Mouse (Mus musculus): Measurements from ENCODE around the gene Nmnat1.

The Nmnat1 gene

DNA sequence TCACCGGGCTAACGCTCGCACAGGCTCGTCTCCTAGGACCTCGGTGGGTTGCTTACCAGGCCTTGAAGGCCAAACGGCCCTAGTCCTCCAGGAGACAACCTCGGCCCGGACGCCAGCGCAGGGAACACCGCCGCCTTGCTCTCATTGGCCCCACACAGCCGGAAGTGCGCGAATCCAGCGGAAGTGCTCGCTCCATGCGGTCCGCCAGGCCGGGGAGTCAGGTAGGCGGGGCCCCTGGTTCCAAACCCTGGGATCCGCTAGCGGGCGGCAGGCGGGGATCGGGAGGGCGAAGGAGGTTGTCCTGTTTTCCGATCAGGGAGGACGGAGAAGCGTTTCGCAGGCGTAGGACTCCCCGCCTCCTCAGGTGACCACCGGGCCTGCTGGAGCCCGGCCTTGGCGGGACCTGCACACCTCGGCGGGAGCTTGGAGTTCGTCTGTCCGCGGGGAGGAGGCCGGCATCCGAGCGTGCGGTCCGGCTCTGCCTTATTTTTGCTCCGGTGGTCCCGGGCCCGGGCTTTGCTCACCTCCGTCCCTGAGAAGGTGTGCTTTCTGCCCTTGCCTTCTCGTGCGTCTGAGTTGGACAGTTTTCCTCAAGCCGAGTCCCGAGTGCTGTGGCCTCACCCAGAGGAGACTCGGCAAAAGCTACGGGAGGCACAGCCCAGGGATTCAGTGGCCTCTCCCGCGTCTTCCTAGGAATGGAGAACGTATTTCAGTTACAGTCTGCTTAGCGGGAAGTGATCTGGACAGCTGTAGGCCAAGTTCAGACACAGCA, at the start of gene Nmnat1, which contains the start of gene Lzic:
Nmnat1 (minus strand) TSS at position 150 of the 772 bp plus-strand sequence.
Lzic (plus strand) TSS at position 177 of the 772 bp plus-strand sequence.
- DNase-seq = peak; percentile 92

DNA sequence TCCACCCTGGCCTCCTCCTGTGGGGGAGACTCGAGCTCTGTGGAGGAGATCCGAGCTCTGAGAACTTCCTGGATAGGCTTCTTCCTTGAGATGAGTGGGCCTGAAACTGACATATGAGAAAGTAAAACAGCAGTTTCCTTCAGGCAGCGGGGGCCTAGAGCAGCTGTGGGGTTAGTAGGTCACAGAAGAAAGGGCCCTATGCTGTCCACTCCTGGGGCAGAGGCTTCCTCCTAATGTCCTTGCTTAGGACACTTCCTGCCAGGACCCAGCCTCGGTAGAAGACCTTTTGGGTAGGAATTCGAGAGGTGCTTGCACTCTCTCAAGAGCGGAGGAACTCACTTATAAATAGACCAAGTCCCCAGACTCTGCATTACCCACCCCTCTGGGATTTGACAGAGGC, 44.7 kb upstream of the Nmnat1 start:
- DNase-seq = no peak

DNA sequence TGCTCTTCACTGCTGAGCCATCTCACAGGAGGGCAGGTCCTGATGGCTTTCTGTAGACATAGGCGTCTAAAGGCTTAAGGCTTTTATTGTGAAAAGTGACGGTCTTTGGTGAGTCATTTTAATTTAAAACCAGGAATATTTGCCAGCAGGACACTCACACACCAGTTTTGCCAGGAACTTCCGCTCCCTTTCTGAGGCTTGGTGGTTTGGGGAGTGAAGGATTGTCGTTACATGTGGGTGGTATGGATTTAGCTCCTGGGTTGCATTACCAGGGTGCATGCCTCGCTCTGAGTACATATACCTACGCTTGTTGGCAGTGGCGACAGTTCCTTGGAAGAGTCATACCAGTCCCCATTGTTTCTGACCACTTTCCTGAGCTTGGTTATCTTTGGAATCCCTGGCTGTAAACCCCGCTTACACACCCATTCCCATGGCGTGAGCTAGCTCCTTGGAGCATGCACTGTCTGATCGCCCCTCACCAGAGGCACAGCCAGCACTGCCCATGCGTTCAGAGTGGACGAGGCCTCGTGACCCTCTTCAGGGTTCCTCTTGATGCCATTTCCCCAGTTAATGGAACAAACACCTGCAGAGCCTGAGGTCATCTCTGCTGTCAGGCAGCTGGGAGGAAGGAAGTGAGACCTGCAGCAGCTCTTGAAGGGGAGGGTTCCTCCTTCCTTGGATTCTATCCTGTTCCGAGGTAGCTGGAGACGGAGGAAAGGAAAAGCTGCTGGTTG, 42.8 kb upstream of the Nmnat1 start:
- DNase-seq = no peak

DNA sequence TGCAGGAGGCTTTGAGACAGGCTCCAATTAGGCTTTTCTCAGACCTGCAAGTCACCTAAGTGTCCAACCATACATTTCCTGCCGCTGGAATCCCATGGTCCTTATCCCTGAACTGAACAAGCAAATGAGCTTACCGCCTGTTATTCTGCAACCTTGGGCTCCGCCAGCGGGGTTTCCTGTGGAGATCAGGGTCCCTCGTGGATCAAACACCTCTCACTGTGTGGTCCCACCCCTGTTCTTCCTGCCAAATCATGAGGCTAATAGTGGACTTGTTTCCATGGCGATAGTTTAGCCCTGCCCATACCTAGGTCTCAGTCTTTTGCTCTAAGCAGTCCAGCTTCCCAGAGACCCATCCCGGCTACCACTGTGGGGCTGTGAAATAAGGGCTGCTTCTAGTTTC, 41.3 kb upstream of the Nmnat1 start:
- DNase-seq = no peak

DNA sequence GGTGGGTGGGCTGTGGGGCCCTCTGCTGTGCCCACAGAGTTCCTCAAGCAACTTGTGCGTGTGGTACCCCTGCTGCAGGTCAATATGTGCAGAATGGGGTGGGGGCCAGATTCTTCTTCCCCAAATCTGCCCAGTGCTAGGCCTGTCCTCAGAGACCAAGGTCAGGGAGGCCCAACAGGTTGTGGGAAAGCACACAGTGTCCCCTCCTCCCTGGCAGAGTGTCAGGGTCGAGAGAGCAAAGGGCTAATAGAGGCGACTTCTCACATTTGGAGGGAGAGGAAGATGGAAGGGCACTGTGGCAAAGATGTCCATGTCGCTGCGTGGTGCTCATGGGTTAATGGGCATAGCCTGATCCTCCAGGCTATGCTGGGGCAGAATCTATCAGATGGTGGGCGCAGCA, 40.8 kb upstream of the Nmnat1 start:
- DNase-seq = no peak

DNA sequence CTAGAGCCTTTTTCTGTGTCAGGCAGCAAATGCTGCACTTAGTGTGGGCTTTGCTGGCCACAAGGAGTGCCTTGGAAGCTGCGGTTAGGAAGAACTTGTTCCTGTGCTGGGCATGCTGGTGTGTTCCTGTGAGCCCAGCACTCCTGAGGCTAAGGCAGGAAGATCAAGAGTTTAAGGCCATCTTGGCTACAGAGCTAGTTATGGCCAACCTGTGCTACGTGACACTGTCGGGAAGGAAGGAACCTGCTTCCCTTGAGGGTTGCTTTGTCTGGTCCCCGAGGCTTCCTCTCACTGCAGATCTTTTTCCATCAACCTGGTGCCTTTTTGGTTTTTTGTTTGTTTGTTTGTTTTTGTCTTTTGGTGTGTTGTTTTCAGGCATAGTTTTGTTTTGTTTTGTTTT, 40.2 kb upstream of the Nmnat1 start:
- DNase-seq = no peak

DNA sequence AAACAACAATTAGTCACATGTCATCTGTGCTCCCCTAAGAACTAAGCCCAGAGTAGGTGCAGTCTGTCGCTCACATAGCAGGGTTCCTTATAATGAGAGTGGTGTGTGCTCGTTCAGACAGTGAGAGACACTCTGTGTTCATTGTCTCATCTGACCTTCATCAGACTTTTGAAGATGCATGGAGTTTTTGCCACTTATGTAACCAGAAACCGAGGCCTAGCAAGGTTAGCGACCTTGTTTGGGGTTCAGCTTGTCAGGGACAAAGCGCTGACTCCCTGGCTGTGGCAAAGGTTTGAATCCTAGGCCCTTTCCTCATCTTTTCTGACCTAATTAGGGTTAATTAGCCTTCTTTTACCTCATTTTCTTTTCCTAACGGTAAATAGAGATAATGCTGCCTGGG, 39.0 kb upstream of the Nmnat1 start:
- DNase-seq = no peak

DNA sequence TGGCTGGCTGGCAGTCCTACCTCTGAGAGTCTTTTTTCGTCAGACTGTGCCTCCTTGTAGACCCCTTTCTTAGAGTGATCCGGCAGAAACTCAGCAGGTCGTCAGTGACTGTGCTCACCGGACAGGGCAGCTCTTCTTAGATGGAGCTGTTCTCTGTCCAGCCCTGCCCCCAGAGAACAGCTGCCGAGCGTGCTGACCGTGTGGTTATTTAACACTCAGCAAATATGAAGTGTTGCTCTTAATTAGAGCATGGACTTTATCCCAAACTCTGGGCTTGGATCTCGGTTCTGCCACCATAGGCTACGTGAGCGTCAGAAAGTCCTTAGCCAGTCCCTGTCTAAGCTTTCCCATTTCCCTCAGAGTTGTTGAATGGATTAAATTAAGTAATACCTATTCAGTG, 36.3 kb upstream of the Nmnat1 start:
- no peak for DNase-seq

DNA sequence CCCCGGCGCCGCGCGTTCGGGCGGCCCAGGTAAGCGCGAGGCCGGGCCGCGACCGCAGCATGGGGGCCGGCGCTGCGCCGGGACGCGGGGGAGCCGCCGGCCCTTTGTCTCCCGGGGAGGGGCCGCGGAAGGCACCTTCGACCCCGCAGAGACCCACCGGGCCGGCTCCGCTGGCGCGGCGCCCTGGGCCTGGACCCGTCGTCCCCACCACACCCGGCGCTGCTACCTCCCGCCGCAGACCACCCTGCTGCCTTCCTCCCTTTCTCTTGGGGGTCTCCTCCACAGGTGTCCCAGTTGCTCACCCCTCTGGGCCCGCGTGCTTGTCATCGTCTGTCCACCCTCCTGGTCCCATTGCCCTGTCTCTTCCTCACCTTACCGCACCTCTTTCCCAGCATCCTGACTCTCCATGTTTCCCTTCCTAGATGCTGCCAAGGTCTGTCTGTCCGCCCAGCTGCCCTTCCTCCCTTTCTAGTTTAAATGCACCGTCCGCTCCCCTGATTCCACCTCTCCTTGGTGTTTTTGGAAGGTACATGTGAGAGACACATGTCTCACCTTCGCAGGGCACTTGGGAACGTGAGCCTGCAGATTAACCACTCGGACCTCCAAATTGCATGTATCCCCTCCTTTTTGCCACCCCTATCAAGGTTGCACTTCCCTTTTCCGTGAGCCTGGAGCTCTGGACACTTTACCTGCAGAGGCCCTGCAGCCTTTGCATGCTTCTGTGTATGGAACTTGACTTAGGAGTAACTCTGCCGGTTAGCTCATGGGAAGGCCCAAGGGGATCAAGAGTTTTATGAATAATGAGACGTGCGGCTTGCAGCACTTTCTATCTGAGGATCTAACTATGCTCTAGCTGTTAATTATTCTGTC, 33.6 kb upstream of the Nmnat1 start:
- DNase-seq = no peak

DNA sequence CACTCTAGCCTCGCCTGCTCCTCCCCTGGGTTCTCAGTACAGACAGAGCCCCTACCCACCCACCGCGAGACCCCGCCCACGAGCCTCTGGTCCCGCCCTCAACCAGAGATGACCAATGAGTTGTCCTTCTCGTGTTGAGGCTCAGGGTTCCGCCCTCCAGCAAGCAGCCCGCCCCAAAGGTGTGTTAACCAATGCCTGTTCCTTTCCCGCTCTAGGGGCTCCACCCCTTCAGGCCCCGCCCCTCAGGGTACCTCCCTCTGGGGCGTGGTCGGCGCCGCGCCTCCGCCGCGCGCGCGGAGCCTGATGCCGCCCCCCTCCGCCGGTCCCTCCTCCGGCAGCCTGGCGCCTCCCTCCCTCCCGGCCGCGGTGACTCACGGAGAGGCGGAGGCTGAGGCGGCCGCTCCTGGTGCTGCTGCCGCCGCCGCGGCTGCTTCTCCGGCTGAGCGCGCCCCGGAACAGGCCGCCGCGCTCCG, 32.9 kb upstream of the Nmnat1 start, which contains the start of gene Ctnnbip1:
Ctnnbip1 (plus strand) TSS at position 369 of the 473 bp plus-strand sequence.
- DNase-seq = peak; percentile 97

DNA sequence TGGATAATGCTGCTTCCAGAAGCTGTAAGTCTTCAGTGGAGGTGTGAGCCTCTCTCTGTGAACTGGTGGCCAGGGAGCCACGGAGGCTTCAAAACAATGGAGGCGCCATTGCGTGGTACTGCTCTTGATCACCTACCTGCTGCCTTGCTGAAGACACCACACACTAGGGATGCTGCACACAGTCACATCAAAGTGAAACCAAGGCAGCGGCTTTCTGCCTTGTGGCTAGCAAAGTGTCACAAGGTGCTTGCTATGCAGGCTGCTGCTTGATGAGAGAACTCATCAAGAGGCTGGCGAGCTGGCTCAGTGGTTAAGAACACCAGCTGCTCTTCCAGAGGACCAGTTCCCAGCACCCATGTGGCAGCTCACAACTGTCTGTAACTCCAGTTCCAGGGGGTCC, 30.7 kb upstream of the Nmnat1 start:
- DNase-seq = no peak

DNA sequence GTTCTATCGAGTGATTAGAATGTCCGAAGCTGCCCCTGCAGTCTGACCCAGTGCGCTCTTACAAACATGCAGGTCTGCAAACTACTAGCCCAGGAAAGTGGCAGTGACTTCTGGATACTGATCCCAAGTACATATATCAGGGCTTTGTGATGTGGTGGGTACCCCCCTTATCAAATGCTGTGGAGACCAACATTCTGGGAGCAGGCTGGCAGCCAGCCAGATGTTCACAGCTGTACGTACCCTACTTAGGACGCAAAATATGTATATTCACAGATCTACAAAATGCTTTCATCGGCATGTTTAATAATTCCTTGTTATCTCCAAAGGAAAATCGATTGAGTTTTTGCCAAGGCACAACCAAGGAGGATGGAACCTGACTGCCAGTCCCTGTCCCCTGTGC, 27.1 kb upstream of the Nmnat1 start:
- DNase-seq = no peak

DNA sequence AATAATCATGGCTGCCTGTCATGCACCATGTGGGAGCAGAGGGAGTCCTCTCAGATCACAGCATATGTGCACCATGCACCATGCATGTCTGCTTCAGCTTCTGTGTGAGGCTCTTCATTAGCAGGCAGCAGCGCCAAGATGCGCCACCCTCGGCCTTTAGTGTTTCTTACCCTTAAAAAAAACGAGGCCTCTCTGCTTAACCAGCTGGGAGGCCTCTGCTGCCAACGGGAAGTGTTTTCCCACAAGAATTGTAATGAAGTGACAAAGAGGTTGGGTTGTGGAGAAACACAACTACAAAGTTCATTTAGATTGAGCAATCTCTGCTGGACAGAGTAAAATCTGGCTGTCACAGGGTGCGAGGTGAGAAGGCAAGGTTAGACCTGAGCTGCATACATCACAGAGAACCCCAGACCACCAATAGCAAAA, 26.2 kb upstream of the Nmnat1 start:
- no peak for DNase-seq

DNA sequence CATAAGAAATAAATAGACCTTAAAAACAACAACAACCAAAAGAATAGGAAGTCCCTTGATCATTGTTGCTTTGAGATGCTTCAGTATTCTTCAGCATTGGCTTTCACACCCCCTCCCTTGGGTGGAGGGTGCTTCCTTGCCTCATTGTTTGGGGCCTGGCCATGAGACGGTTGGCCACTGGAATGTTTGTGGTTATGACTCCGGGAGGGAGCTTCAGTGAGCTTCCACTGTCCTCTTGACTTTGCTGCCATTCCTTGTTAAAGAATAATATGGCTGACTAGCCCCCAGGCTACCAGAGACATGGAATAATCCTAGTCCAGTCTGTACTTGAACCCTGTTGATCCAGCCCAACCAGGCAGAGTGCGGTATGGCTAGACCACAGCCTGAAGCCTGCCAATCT, 21.9 kb upstream of the Nmnat1 start:
- no peak for DNase-seq

DNA sequence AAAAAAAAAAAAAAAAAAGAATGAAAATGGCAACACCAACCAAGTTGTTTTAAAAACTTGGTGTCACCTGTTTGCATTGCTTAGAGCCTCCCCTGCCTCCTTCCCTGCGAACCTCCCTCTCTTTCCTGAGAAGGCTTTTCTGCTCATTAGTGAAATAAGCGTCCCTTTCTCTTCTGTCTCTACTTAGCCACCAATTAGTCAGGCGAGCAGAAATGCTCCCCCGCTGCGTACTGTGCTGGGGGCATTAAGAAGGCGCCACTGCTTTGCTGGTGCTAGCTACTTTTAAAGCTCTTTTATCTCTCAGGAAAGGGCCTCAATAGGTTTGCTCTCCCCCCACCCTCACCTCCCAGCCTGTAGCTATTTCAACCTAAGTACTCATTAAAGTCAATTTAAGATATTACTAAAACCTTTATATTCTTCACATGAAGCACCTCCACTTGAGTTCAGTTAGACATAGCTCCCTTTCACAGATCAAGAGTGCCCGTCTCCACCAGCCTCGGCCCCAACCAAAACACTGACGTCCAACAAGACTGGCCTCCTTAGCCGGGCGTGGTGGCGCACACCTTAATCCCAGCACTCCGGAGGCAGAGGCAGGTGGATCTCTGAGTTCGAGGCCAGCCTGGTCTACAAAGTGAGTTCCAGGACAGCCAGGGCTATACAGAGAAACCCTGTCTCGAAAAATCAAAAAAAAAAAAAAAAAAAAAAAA, 20.4 kb upstream of the Nmnat1 start:
- no peak for DNase-seq

DNA sequence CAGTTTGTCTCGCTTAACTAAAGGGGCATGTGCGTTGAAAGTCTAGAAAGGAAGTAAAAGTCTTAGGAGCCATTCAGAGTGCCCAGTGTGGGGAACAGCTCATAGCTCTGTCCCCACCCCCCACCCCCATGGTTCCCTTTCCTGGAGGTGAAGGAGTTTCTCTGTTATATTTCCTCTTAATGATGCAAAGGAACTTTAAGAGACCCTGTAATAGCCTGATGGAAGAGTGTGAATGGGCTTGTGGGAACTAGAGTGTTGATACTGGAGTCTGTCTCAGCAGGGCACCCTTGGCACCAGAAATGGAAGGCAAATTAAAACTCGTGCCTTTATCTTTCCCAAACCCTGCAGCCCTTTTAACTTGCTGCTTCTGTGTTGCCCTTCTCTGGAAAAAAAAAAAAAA, 19.9 kb upstream of the Nmnat1 start:
- no peak for DNase-seq

DNA sequence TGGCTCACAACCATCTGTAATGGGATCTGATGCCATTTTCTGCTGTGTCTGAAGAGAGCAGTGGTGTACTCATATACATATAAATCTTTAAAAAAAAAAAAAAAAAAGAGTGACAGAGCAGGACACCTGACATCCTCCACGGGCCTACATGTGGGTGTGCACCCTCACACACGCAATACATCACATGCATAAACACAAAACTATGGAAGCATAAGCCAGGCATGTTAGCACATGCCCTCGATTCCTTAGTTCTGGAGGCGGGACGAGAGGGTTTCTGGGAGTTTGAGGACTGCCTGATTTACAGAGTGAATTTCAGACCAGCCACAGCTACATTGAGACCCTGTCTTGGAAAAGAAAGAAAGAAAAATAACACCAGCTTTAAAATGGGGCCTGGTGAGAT, 19.4 kb upstream of the Nmnat1 start:
- DNase-seq = no peak

DNA sequence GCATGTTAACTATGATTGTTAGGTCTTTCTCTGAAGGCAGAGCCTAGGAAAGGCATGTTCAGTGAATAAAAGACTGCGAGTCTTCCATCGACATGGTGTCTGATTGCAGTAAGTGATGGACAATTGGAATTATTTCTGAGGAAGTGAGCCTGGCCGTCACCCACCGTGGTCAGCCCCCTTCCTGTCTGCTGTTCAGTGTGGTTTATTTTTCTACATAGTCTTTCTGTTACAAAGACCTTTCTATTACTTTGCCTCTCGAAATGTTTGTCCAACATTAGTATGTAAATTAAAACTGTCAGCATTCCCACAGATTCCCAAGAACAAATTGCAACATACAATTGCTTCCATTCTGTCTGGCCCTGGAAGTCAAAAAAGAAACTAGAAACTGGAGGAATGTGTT, 14.8 kb upstream of the Nmnat1 start:
- no peak for DNase-seq

DNA sequence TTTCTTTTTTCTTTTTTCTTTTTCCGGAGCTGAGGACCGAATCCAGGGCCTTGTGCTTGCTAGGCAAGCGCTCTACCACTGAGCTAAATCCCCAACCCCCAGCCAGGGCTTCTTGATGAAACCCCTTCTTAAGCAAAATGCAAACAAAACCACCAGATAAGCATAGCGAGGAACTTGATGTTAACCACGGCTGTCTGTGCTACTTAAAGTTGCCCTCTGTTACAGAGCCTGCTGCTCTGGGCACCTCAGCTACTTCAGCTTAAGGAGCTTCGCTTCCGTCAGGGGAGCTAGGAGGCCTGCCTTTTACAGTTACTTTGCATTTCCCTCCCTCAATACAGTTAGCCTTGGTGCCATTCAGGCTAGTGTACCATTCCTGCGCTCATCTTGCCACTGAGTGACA, 13.9 kb upstream of the Nmnat1 start:
- DNase-seq = no peak

DNA sequence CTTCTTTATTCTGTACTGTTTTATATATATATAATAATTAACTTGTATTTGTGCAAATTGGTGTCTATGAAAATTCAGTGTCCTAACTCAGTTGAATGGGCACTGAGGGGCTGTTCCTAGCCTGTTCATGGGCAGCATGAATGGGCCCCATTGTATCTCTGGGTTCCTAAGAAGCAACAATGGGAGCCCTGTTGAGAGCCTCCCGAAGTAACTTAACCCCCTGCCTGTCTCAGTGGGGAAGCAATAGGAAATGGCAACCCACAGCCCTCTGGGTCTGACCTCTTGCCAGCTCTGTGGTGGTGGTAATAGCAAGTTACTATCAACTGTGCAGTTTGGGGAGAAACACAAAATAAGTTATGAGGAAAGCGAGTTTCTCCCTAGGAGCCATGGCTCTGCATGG, 11.6 kb upstream of the Nmnat1 start:
- no peak for DNase-seq

DNA sequence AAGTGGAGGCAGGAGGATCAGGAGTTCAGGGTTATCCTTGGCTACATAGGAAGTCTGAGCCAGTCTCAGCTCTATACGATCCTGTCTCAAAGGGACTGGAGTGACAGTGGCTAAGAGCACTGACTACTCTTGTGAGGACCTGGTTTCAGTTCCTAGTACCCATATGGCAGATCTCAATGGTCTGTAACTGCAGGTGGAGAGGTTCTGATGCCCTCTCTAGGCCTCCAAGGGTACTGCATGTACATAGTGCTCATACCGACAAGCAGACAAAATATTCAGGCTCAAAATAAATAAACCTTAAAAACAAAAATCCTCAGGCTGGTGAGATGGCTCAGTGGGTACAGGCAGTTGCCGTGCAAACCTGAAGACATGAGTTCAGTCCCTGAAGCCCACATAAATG, 6.1 kb upstream of the Nmnat1 start:
- DNase-seq = no peak

DNA sequence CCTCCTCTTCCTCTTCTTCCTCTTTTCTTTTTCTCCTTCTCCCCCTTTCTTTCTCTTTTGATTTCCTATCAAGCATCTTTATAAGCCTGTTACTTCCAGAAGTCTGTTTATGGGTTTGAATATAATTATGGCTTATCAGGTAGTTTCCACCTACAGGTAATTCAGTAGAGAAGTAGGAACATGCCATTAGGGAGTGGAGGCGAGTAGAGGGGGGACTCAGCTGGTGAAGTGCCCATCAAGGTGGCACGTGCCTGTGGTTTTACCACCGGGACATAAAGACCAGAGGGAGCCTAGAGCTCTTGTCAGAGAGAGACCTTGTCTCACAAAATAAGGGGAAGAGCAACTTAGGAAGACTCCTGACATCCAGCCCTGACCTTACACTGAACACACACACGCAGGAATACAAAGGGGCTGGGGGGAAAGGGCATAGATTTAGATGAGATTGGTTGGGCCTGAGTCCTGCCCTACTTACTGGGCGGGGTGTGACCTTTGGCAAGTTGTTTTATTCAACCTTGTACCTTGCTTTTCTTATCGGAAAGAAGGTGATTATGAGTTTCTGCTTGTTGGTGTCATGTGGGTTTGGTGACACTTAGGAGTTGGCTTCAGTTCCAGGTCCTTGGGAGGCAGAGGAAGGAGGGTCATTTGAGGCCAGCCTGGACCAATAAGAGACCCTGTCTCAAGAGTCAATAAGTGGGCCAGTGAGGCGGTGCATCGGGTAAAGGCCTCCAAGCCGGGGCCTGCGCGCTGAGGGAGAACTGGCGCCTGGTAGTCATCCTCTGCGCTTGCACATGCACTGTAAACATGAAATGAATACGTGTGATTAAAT, 4.6 kb upstream of the Nmnat1 start:
- DNase-seq = no peak

All from thymus, postnatal 4 days (tissue).